Mouse (Mus musculus) liver, postnatal 0 days (tissue): ENCODE measurements at regions not wholly inside any gene's neighbourhood (a gene's known extent, or its start where the extent isn't known, plus 50 kb on each side); places are given as distances from the start of the nearest gene placed in this dataset.

Experiments used
- CTCF ChIP-seq: sonication (generic); IDR thresholded peaks from 2 replicates; pipeline ENCODE4 v1.5.1; 2016; ENCODE audit warnings: antibody characterized with exemption, low read depth
- EP300 ChIP-seq: IDR thresholded peaks from 2 replicates; pipeline ENCODE4 v1.6.1; 2016; ENCODE audit warnings: antibody characterized with exemption, low read depth, mild to moderate bottlenecking

DNA sequence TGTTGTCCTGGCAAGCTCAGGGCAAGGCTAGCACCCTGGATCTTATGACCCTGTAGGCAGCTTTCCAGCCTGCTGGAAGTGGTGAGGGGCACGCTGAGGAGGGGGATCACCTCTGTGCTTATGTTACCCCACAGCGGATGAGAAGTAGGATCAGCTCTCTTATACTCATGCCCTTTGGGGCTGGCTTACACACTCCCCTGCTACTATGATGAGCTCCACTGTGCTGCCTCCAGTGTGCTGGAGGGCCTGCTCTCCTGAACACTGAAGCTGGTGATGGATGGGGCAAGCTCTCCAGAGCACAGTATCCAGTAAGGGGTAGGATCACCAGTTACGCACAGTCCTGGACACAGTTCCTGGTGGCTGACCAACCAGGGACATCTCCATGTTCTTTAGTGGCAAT is 118.3 kb upstream of the Syt1 start:
- TF ChIP-seq CTCF: no peak
- TF ChIP-seq EP300: no peak
